Mouse (Mus musculus): ENCODE measurements around the gene Zfp92.

GRCm38 (mm10) chrX:73384924-73385323 lies 26.0 kb upstream of the Zfp92 start:
- TF ChIP-seq CTCF (IDR thresholded peaks at IDR 0.05; ENCODE audit: low read depth, low read length), result no peak
- TF ChIP-seq POLR2A (IDR thresholded peaks at IDR 0.05; ENCODE audit: extremely low read depth, insufficient read depth, low read length), result no peak
